In the genomic region with DNA sequence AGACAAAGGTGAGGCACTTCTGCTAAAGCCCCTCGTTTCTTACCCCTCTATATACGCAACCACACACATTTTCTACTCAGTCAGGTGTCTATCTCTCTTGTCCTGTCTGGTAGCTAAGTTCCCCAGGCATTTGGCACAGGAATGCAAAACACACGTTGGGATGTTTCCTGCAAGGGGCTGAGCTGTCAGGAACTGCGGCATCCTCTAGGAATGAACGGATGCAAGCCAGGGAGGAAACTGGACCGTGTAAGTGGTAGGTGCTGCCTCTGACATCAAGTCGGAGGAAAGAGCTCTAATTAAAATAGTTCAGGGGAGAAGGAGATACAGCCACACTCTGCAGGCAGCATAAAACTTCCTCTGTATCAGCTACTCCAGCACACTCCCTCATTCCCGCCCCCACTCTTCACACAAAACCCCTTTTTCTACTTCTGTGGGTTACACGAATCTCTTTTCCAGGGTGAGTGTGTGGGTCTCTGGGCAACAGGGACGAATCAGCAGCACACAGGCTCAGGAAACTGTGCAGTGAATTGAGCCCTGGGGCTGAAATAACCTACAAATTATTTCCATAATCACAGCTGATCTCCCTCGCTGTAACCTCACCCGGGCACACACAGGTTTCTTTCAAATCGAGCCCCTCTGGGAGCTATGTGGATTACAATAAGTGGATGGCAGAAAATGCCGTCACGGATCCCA, we compare ENCODE assay signal across 13 mouse cellular contexts.
DNase-seq lines count a peak whose midpoint lies in the region; ATAC-seq and TF ChIP-seq lines count a peak whose summit lies in the region.
"Had no signal": no experiment of that assay in that cellular context is flagged by ENCODE, and none has a peak within 500 bp of the region (broad histone marks: within the 10 kb centered on the region; RNA-seq: fewer than 3 reads in every experiment).

No protein-coding gene starts in this region.

- no peak for DNase-seq in kidney, adult 8-10 months
- peak; percentile 59 for DNase-seq in brain, embryonic 14.5 days (ENCODE audit: low read depth)
- DNase-seq in forebrain, embryonic 14.5 days (ENCODE audit: low spot score), result no peak
- no peak for DNase-seq in left cerebral cortex, postnatal 4 days
- no peak for DNase-seq in urinary bladder, postnatal 36 days (ENCODE audit: low spot score in 2 of 2)
- DNase-seq: heart, postnatal 36 days; lung, embryonic 14.5 days; thymus, adult 2 months had no signal

- H3K4me3 ChIP-seq in kidney, embryonic 16.5 days (ENCODE audit: low read length), result no peak overlapping the region
- no peak overlapping the region for H3K4me3 ChIP-seq in forebrain, embryonic 14.5 days (ENCODE audit: low read depth, low read length)
- H3K4me3 ChIP-seq in limb, embryonic 13.5 days, result no peak overlapping the region
- H3K4me3 ChIP-seq: erythroblast, embryonic 14.5 days had no signal

- ATAC-seq in kidney, embryonic 16.5 days (ENCODE audit: low FRiP score, low TSS enrichment), result no peak
- ATAC-seq in forebrain, embryonic 14.5 days, result no peak
- peak; percentile 75; the same call in 1 of the 2 replicates for ATAC-seq in limb, embryonic 13.5 days (ENCODE audit: low FRiP score, low read depth)

- no peak overlapping the region for H3K4me2 ChIP-seq in kidney, embryonic 16.5 days (replicated peaks; ENCODE audit: low read depth, low read length)
- H3K4me2 ChIP-seq in forebrain, embryonic 14.5 days (ENCODE audit: low read length), result no peak overlapping the region
- H3K4me2 ChIP-seq in limb, embryonic 13.5 days (replicated peaks), result peak overlapping the region; percentile 34; the same call in 1 of the 2 replicates
- H3K4me2 ChIP-seq: lung, embryonic 14.5 days had no signal

- no peak overlapping the region for H3K9ac ChIP-seq in kidney, embryonic 16.5 days (replicated peaks; ENCODE audit: low read length)
- H3K9ac ChIP-seq in forebrain, embryonic 14.5 days (ENCODE audit: low read length), result no peak overlapping the region
- no peak overlapping the region for H3K9ac ChIP-seq in limb, embryonic 13.5 days
- H3K9ac ChIP-seq: lung, embryonic 14.5 days had no signal

- H3K36me3 ChIP-seq in kidney, embryonic 16.5 days (ENCODE audit: insufficient read depth, low read length), result peaks cover 7% of the 10 kb centered on the region
- no peaks in the 10 kb centered on the region for H3K36me3 ChIP-seq in forebrain, embryonic 14.5 days (ENCODE audit: control insufficient read depth, insufficient read depth, low read length)
- peaks cover 19% of the 10 kb centered on the region for H3K36me3 ChIP-seq in limb, embryonic 13.5 days

- 0 out of 2 replicates have a peak overlapping the region, but pooled peaks have one; percentile 33 for H3K27ac ChIP-seq in kidney, embryonic 16.5 days (ENCODE audit: low read length)
- H3K27ac ChIP-seq in forebrain, embryonic 14.5 days (ENCODE audit: low read depth, low read length), result peak overlapping the region; percentile 9; the same call in 1 of the 2 replicates
- H3K27ac ChIP-seq in limb, embryonic 13.5 days, result peak overlapping the region; percentile 66
- H3K27ac ChIP-seq: kidney, postnatal 0 days had no signal

- 52% methylated on average over 15 of the region's 15 CpGs for WGBS in kidney, embryonic 16.5 days
- WGBS in forebrain, embryonic 14.5 days, result 40% methylated on average over 15 of the region's 15 CpGs
- WGBS in limb, embryonic 13.5 days, result 23% methylated on average over 15 of the region's 15 CpGs

- intact Hi-C loops in left cerebral cortex, postnatal 4 days (cut with DNase I), result no loop called here

- no peaks in the 10 kb centered on the region for H3K27me3 ChIP-seq in kidney, embryonic 16.5 days (ENCODE audit: insufficient read depth, low read length)
- no peaks in the 10 kb centered on the region for H3K27me3 ChIP-seq in forebrain, embryonic 14.5 days (replicated peaks; ENCODE audit: control insufficient read depth, insufficient read depth, low read length)
- H3K27me3 ChIP-seq in limb, embryonic 13.5 days, result no peaks in the 10 kb centered on the region
- H3K27me3 ChIP-seq: CH12.LX had no signal

- no peaks in the 10 kb centered on the region for H3K9me3 ChIP-seq in kidney, embryonic 16.5 days (ENCODE audit: low read length)
- no peaks in the 10 kb centered on the region for H3K9me3 ChIP-seq in forebrain, embryonic 14.5 days (replicated peaks; ENCODE audit: control insufficient read depth, low read length)
- H3K9me3 ChIP-seq in limb, embryonic 13.5 days, result peaks cover 6% of the 10 kb centered on the region; the same call in 1 of the 2 replicates

- TF ChIP-seq POLR2A in brain, embryonic 14.5 days (IDR thresholded peaks at IDR 0.05; ENCODE audit: borderline replicate concordance, extremely low read depth, insufficient read depth, insufficient read length, poor library complexity, severe bottlenecking), result no peak

- peaks cover 25% of the 10 kb centered on the region for H3K4me1 ChIP-seq in kidney, embryonic 16.5 days (ENCODE audit: insufficient read depth, low read length)
- H3K4me1 ChIP-seq in forebrain, embryonic 14.5 days (ENCODE audit: control insufficient read depth, insufficient read depth, low read length), result no peaks in the 10 kb centered on the region; the same call in none of the 2 replicates
- peaks cover 40% of the 10 kb centered on the region for H3K4me1 ChIP-seq in limb, embryonic 13.5 days

- TF ChIP-seq CTCF in brain, embryonic 14.5 days (IDR thresholded peaks at IDR 0.05; ENCODE audit: borderline replicate concordance, extremely low read depth, insufficient read depth, insufficient read length), result no peak

Comparison
In these comparisons a context has a peak if more than half of its experiments do, and no peak if none do; other contexts are left out.
1. H3K27ac ChIP-seq: peak in every context shown above with its lines; median percentile 66 in limb, embryonic 13.5 days; 33 in kidney, embryonic 16.5 days; 9 in forebrain, embryonic 14.5 days.